Mouse (Mus musculus): Measurements from ENCODE around the gene Usb1. TPM values are rescaled to one million over a fixed set of nuclear protein-coding genes. Genes with fewer than 3 reads are reported as not detected.
A peak's percentile ranks its signal among the peaks of the same experiment; 100 is the strongest.

Gene Usb1
- polyA plus RNA-seq, 1 experiment from 2014 or later, result 26.1 TPM

DNA sequence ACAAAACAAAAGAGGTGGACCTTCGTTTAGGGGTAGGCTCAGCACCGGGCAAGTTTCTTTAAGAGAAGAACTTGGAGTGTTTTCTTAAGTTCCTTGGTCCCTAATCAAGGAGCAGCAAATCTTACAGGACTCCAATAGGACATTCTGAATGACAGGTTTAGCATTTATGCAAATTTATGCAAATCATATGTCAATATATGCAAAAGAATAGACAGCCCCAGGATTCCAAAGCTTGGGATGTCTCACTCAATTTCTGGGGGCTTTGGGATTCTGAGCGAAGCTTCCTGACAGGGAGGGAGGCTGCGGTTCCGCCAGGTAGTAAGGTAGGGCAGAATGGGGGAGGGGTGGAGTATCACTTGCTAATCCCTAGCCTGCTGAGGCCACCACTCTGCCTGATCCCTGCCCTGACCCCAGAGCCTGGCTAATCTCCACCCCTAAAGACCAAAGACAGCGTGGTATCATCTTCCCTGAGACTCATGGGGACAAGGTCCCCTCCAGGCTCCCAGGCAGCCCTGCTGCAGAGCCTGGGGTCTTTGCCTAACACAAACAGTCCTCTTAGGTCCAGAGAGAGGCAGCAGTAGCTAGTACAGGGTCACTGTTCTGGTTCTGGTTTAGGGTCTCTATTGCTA, 21.6 kb upstream of the Usb1 start, which contains the start of gene Tepp:
TSS of gene Tepp (plus strand) at position 225 of the 629 bp plus-strand sequence.
- Histone ChIP-seq H3K9me3 (ENCODE audit: control insufficient read depth, low read length) (no peaks in the 10 kb centered on the region), H3K9ac (ENCODE audit: low read length) (no peak within 1 kb of the TSS), H3K27ac (replicated peaks in 1 of 2; ENCODE audit: control insufficient read depth in 1 of 2, insufficient read depth in 1 of 2, low read depth in 2 of 2, low read length in 2 of 2) (no peak within 1 kb of the TSS), H3K4me2 (ENCODE audit: low read length) (no peak within 1 kb of the TSS), H3K4me3 (ENCODE audit: control insufficient read depth in 1 of 2, insufficient read depth in 1 of 2, low read depth in 1 of 2, low read length in 2 of 2) (no peak within 1 kb of the TSS), H3K4me1 (ENCODE audit: control insufficient read depth in 2 of 2, insufficient read depth in 2 of 2, low read length in 2 of 2) (peaks cover 2 to 4% of the 10 kb centered on the region in 2 experiments; a peak in 2 of 4 replicates), H3K27me3 (ENCODE audit: control insufficient read depth, insufficient read depth, low read length) (no peaks in the 10 kb centered on the region), H3K36me3 (ENCODE audit: control insufficient read depth, insufficient read depth, low read length) (no peaks in the 10 kb centered on the region)
- WGBS, result 45% methylated on average over 6 of the region's 6 CpGs
- no peak for ATAC-seq (ENCODE audit: insufficient number of reproducible peaks, insufficient read depth, low FRiP score, low read depth)

DNA sequence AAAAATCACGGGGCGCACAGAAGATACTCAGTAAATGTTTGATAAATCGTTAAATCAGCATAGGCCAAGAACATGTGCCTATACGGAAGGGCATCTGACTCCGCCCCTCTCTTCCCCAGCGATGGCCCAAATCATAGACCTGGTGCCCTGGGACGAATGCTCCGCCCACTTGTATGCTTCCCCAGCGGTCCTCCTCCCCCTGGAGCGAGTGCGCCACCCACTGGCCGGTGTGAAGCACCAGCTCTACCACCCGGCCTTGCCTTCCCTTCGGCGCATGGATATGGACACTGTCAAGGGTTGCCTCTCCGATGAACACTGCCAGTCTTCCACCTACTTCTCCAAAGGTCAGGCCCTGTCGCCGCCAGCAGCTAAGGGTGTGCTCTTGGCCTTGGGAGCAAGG, 19.2 kb upstream of the Usb1 start:
- Histone ChIP-seq H3K4me2 (ENCODE audit: low read length) (no peak overlapping the region), H3K4me1 (ENCODE audit: control insufficient read depth in 2 of 2, insufficient read depth in 2 of 2, low read length in 2 of 2) (peaks cover 0 to 4% of the 10 kb centered on the region in 2 experiments; a peak in 1 of 4 replicates), H3K9me3 (ENCODE audit: control insufficient read depth, low read length) (no peaks in the 10 kb centered on the region), H3K27me3 (ENCODE audit: control insufficient read depth, insufficient read depth, low read length) (no peaks in the 10 kb centered on the region), H3K9ac (ENCODE audit: low read length) (no peak overlapping the region), H3K4me3 (ENCODE audit: control insufficient read depth in 1 of 2, insufficient read depth in 1 of 2, low read depth in 1 of 2, low read length in 2 of 2) (no peak overlapping the region), H3K36me3 (ENCODE audit: control insufficient read depth, insufficient read depth, low read length) (no peaks in the 10 kb centered on the region), H3K27ac (replicated peaks in 1 of 2; ENCODE audit: control insufficient read depth in 1 of 2, insufficient read depth in 1 of 2, low read depth in 2 of 2, low read length in 2 of 2) (no peak overlapping the region)
- no peak for ATAC-seq (ENCODE audit: insufficient number of reproducible peaks, insufficient read depth, low FRiP score, low read depth)
- 65% methylated on average over 18 of the region's 18 CpGs for WGBS

DNA sequence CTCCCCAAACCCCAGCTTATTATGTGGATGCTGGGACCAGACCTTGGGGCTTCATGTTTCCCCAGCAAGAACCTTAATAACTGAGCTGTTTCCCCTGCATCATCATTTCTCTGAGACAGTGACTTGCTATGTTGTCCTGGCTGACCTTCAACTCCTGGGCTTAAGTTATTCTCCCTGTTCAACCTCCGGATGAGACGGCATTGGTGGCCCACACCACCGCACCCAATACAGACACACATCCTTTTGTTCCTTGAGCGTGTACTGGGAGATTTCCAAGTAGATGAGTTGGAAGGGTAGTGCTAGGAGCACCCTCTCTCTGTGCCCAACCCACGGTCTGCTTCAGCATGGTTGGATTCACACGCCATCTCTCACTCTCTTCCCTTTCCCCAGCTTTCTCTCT, 18.2 kb upstream of the Usb1 start:
- WGBS, result 72% methylated on average over 6 of the region's 6 CpGs

DNA sequence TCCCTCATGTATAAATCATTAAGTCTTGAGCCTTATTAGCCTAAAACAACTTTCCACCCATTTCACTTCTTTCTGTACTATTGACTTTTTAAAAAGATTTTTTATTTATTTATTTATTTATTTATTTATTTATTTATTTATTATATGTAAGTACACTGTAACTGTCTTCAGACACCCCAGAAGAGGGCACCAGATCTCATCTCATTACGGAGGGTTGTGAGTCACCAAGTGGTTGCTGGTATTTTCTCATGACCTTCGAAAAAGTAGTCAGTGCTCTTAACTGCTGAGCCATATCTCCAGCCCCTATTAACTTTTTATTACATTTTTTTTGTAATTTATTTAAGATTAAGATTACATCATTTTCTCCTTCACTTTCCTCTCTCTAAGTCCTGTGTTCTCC, 17.4 kb upstream of the Usb1 start:
- no peak for ATAC-seq (ENCODE audit: insufficient number of reproducible peaks, insufficient read depth, low FRiP score, low read depth)
- 72% methylated on average over 2 of the region's 2 CpGs for WGBS
- H3K27me3 ChIP-seq (ENCODE audit: control insufficient read depth, insufficient read depth, low read length), result no peaks in the 10 kb centered on the region
- no peaks in the 10 kb centered on the region for H3K36me3 ChIP-seq (ENCODE audit: control insufficient read depth, insufficient read depth, low read length)
- no peak overlapping the region for H3K9ac ChIP-seq (ENCODE audit: low read length)
- H3K9me3 ChIP-seq (ENCODE audit: control insufficient read depth, low read length), result no peaks in the 10 kb centered on the region
- H3K27ac ChIP-seq (replicated peaks in 1 of 2; ENCODE audit: control insufficient read depth in 1 of 2, insufficient read depth in 1 of 2, low read depth in 2 of 2, low read length in 2 of 2), result no peak overlapping the region
- no peak overlapping the region for H3K4me3 ChIP-seq (ENCODE audit: control insufficient read depth in 1 of 2, insufficient read depth in 1 of 2, low read depth in 1 of 2, low read length in 2 of 2)
- no peak overlapping the region for H3K4me2 ChIP-seq (ENCODE audit: low read length)
- no peaks in the 10 kb centered on the region; a peak in 1 of 4 replicates for H3K4me1 ChIP-seq (ENCODE audit: control insufficient read depth in 2 of 2, insufficient read depth in 2 of 2, low read length in 2 of 2)

More for the DNA sequence above, 18.2 kb upstream of the Usb1 start:
- H3K9me3 ChIP-seq (ENCODE audit: control insufficient read depth, low read length), result no peaks in the 10 kb centered on the region
- no peak overlapping the region for H3K4me3 ChIP-seq (ENCODE audit: control insufficient read depth in 1 of 2, insufficient read depth in 1 of 2, low read depth in 1 of 2, low read length in 2 of 2)
- no peaks in the 10 kb centered on the region for H3K27me3 ChIP-seq (ENCODE audit: control insufficient read depth, insufficient read depth, low read length)
- peaks cover 0 to 4% of the 10 kb centered on the region in 2 experiments; a peak in 1 of 4 replicates for H3K4me1 ChIP-seq (ENCODE audit: control insufficient read depth in 2 of 2, insufficient read depth in 2 of 2, low read length in 2 of 2)
- no peak for ATAC-seq (ENCODE audit: insufficient number of reproducible peaks, insufficient read depth, low FRiP score, low read depth)
- H3K36me3 ChIP-seq (ENCODE audit: control insufficient read depth, insufficient read depth, low read length), result no peaks in the 10 kb centered on the region
- H3K4me2 ChIP-seq (ENCODE audit: low read length), result no peak overlapping the region
- H3K9ac ChIP-seq (ENCODE audit: low read length), result no peak overlapping the region
- H3K27ac ChIP-seq (replicated peaks in 1 of 2; ENCODE audit: control insufficient read depth in 1 of 2, insufficient read depth in 1 of 2, low read depth in 2 of 2, low read length in 2 of 2), result no peak overlapping the region

DNA sequence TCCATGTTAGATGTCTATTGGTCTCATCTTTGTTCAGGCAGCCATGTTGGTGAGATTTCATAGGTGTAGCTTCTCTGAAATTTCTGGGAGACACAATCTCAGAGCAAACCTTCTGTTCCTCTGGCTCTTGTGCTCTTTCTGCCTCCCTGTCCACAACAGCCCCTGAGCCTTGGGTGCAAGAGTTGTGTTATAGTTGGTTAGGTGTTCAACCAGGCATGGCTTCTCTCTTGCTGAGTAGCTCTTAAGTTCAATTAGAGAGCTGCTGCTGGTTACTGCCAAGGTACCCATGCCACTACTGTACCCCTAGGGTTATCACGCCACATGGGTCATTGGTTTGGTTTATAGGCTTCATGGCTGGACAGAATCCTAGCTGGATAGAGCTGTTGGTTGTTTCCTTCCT, 16.7 kb upstream of the Usb1 start:
- Histone ChIP-seq H3K9ac (ENCODE audit: low read length) (no peak overlapping the region), H3K4me1 (ENCODE audit: control insufficient read depth in 2 of 2, insufficient read depth in 2 of 2, low read length in 2 of 2) (peaks cover under 1 to 4% of the 10 kb centered on the region in 2 experiments; a peak in 3 of 4 replicates), H3K4me2 (ENCODE audit: low read length) (no peak overlapping the region), H3K27ac (replicated peaks in 1 of 2; ENCODE audit: control insufficient read depth in 1 of 2, insufficient read depth in 1 of 2, low read depth in 2 of 2, low read length in 2 of 2) (no peak overlapping the region), H3K27me3 (ENCODE audit: control insufficient read depth, insufficient read depth, low read length) (no peaks in the 10 kb centered on the region), H3K4me3 (ENCODE audit: control insufficient read depth in 1 of 2, insufficient read depth in 1 of 2, low read depth in 1 of 2, low read length in 2 of 2) (no peak overlapping the region), H3K36me3 (ENCODE audit: control insufficient read depth, insufficient read depth, low read length) (no peaks in the 10 kb centered on the region), H3K9me3 (ENCODE audit: control insufficient read depth, low read length) (no peaks in the 10 kb centered on the region)
- ATAC-seq (ENCODE audit: insufficient number of reproducible peaks, insufficient read depth, low FRiP score, low read depth), result no peak
- 92% methylated on average over 1 of the region's 1 CpGs for WGBS

DNA sequence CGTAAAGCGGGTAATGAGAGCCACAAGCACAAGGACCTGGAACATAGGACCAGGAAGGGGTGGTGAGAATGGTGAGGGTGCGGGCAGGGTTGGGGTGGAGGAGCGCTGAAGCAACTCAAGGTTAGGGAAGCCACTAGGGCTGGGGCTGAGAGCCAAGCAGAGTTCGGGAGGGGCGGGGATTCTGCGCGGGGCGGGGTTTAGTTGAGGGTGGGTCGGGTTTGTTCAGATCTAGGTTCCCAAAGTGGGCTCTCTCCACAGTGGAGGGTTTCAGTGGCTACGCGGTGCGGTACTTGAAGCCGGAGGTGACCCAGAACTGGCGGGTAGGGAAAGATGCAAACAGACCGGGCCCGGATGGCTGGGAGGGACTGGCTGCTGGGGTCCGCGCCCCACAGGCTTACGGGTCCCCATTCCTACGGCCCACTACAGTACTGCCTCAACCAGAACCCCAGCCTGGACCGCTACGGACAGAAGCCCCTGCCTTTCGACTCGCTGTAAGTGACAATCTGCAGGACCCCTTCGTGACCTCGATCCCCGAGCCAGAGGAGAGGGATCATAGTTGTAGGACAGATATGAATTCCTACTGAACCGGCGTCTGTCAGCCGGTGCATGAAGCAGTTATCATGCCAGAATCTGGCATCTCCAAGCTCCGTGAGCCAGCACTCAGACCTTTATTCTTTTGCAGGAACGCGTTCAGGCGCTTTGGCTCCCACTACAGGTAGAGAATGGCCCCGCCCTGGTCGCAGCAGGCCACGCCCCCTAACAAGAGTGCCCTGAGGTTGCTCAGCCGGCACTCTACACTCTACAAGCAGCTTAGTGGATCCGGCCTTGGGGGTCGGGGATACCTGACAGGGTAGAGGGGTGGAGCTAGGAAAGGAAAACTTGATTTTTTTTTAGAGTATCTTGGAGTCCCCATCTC, 11.6 kb upstream of the Usb1 start:
- H3K4me2 ChIP-seq (ENCODE audit: low read length), result peak overlapping the region; percentile 90
- H3K27ac ChIP-seq (replicated peaks in 1 of 2; ENCODE audit: control insufficient read depth in 1 of 2, insufficient read depth in 1 of 2, low read depth in 2 of 2, low read length in 2 of 2), result no peak overlapping the region
- no peaks in the 10 kb centered on the region for H3K27me3 ChIP-seq (ENCODE audit: control insufficient read depth, insufficient read depth, low read length)
- peak overlapping the region; percentile 43 to 47 for H3K4me3 ChIP-seq (ENCODE audit: control insufficient read depth in 1 of 2, insufficient read depth in 1 of 2, low read depth in 1 of 2, low read length in 2 of 2)
- H3K9ac ChIP-seq (ENCODE audit: low read length), result peak overlapping the region; percentile 64
- ATAC-seq (ENCODE audit: insufficient number of reproducible peaks, insufficient read depth, low FRiP score, low read depth), result peak; percentile 59
- H3K4me1 ChIP-seq (ENCODE audit: control insufficient read depth in 2 of 2, insufficient read depth in 2 of 2, low read length in 2 of 2), result peaks cover 21 to 23% of the 10 kb centered on the region in 2 experiments
- 3% methylated on average over 41 of the region's 41 CpGs for WGBS
- peaks cover 20% of the 10 kb centered on the region for H3K36me3 ChIP-seq (ENCODE audit: control insufficient read depth, insufficient read depth, low read length)
- no peaks in the 10 kb centered on the region for H3K9me3 ChIP-seq (ENCODE audit: control insufficient read depth, low read length)

DNA sequence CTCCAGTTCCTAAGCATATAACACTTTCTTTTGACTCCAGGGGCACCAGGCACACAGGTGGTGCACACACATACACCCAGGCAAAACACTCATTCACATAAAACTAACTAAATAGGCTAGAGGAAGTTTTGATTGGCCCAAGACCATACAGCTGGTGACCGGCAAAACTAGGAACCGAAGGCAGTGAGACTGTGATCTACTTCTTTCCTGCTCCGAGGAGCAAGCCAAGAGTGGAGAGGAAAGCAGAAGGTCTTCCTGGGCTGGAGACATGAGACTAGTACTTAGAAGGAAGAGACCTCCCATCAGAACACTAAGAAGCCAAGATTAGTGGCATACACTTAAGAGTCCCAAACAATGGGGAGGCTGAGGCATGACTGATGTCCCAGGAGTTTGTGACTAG, 8.9 kb upstream of the Usb1 start:
- no peak for ATAC-seq (ENCODE audit: insufficient number of reproducible peaks, insufficient read depth, low FRiP score, low read depth)
- no peak overlapping the region for H3K4me3 ChIP-seq (ENCODE audit: control insufficient read depth in 1 of 2, insufficient read depth in 1 of 2, low read depth in 1 of 2, low read length in 2 of 2)
- H3K9ac ChIP-seq (ENCODE audit: low read length), result no peak overlapping the region
- WGBS, result 61% methylated on average over 3 of the region's 3 CpGs
- no peaks in the 10 kb centered on the region for H3K27me3 ChIP-seq (ENCODE audit: control insufficient read depth, insufficient read depth, low read length)
- peaks cover 48% of the 10 kb centered on the region for H3K36me3 ChIP-seq (ENCODE audit: control insufficient read depth, insufficient read depth, low read length)
- H3K9me3 ChIP-seq (ENCODE audit: control insufficient read depth, low read length), result no peaks in the 10 kb centered on the region
- no peak overlapping the region for H3K27ac ChIP-seq (replicated peaks in 1 of 2; ENCODE audit: control insufficient read depth in 1 of 2, insufficient read depth in 1 of 2, low read depth in 2 of 2, low read length in 2 of 2)
- H3K4me2 ChIP-seq (ENCODE audit: low read length), result no peak overlapping the region
- H3K4me1 ChIP-seq (ENCODE audit: control insufficient read depth in 2 of 2, insufficient read depth in 2 of 2, low read length in 2 of 2), result peaks cover 22 to 38% of the 10 kb centered on the region in 2 experiments
